Mouse (Mus musculus): ENCODE data around the gene Rab5b.

- TF ChIP-seq POLR2A (IDR thresholded peaks at IDR 0.05; ENCODE audit: borderline replicate concordance, extremely low read depth, insufficient read depth, insufficient read length, poor library complexity, severe bottlenecking), result no peak
- TF ChIP-seq CTCF (IDR thresholded peaks at IDR 0.05; ENCODE audit: borderline replicate concordance, extremely low read depth, insufficient read depth, insufficient read length), result no peak
These were observed 68.4 kb downstream of the Rab5b start for GRCm38 (mm10) chr10:128627398-128628317.

Measured in brain, embryonic 14.5 days (tissue).